Mouse (Mus musculus): ENCODE results near the gene Dhx30. TPM values are rescaled to one million over a fixed set of nuclear protein-coding genes. Genes with fewer than 3 reads are reported as not detected.

Gene Dhx30
- polyA plus RNA-seq, 1 experiment from 2014 or later, result 206 TPM

- ATAC-seq, result no peak
- no peak overlapping the region for H3K27ac ChIP-seq
- peaks cover 50% of the 10 kb centered on the region for H3K36me3 ChIP-seq (ENCODE audit: poor library complexity, severe bottlenecking)
- no peak overlapping the region for H3K9ac ChIP-seq
- no peaks in the 10 kb centered on the region for H3K27me3 ChIP-seq
- H3K4me3 ChIP-seq, result no peak overlapping the region
- no peak overlapping the region for H3K4me2 ChIP-seq
- WGBS, result 88% methylated on average over 8 of the region's 8 CpGs
- no peaks in the 10 kb centered on the region for H3K4me1 ChIP-seq
- H3K9me3 ChIP-seq (replicated peaks), result no peaks in the 10 kb centered on the region
Measured at GRCm38 (mm10) chr9:110037895-110038294, 79.7 kb downstream of the Dhx30 start.

GRCm38 (mm10) chr9:110035091-110035490 is 82.5 kb downstream of the Dhx30 start:
- no peaks in the 10 kb centered on the region for H3K4me1 ChIP-seq
- no peaks in the 10 kb centered on the region for H3K27me3 ChIP-seq
- H3K36me3 ChIP-seq (ENCODE audit: poor library complexity, severe bottlenecking), result peaks cover 52% of the 10 kb centered on the region
- H3K4me2 ChIP-seq, result no peak overlapping the region
- ATAC-seq, result no peak
- no peak overlapping the region for H3K4me3 ChIP-seq
- no peaks in the 10 kb centered on the region for H3K9me3 ChIP-seq (replicated peaks)
- WGBS, result 75% methylated on average over 4 of the region's 4 CpGs
- no peak overlapping the region for H3K9ac ChIP-seq
- no peak overlapping the region for H3K27ac ChIP-seq

Other genes with a start within 250 kb of the Dhx30 start
- 26.1 and 28.5 TPM in 2 replicates for gene Cdc25a, start 242.3 kb downstream of the Dhx30 start, polyA plus RNA-seq (2015; fragmentation: Nextera tagmentation; extraction: Ambion mirVana)
- 81.7 and 90.6 TPM in 2 replicates for gene Map4, start 186.4 kb downstream of the Dhx30 start, polyA plus RNA-seq (2015; fragmentation: Nextera tagmentation; extraction: Ambion mirVana)
- 181 and 186 TPM in 2 replicates for gene Smarcc1, start 122 bp downstream of the Dhx30 start, polyA plus RNA-seq (2015; fragmentation: Nextera tagmentation; extraction: Ambion mirVana)
- 29.4 and 35.0 TPM in 2 replicates for gene Cspg5, start 126.0 kb upstream of the Dhx30 start, polyA plus RNA-seq (2015; fragmentation: Nextera tagmentation; extraction: Ambion mirVana)
- 35.5 and 40.7 TPM in 2 replicates for gene Elp6, start 187.3 kb upstream of the Dhx30 start, polyA plus RNA-seq (2015; fragmentation: Nextera tagmentation; extraction: Ambion mirVana)
- gene Scap, start 215.5 kb upstream of the Dhx30 start, polyA plus RNA-seq (2015; fragmentation: Nextera tagmentation; extraction: Ambion mirVana), result 34.8 and 41.9 TPM in 2 replicates